ENCODE assay signal across 17 mouse cellular contexts in genomic region chr1:164888563-164888962, GRCm38 (mm10). TPM values are rescaled to one million over a fixed set of nuclear protein-coding genes. Genes with fewer than 3 reads are reported as not detected.
"Had no signal": no experiment of that assay in that cellular context is flagged by ENCODE, and none has a peak within 500 bp of the region (broad histone marks: within the 10 kb centered on the region; RNA-seq: fewer than 3 reads in every experiment).

No protein-coding gene starts in this region.

- H3K9me3 ChIP-seq: kidney, embryonic 15.5 days; limb, embryonic 10.5 days; liver, embryonic 12.5 days; midbrain, embryonic 10.5 days; neural tube, embryonic 13.5 days had no signal

- H3K27ac ChIP-seq: kidney, embryonic 15.5 days; limb, embryonic 10.5 days; liver, embryonic 12.5 days; midbrain, embryonic 10.5 days; neural tube, embryonic 13.5 days had no signal

- H3K4me1 ChIP-seq: kidney, embryonic 15.5 days; limb, embryonic 10.5 days; liver, embryonic 12.5 days; midbrain, embryonic 10.5 days; neural tube, embryonic 13.5 days had no signal

- H3K9ac ChIP-seq: kidney, embryonic 15.5 days; liver, embryonic 12.5 days; lung, embryonic 14.5 days; neural tube, embryonic 13.5 days had no signal

- H3K4me2 ChIP-seq: kidney, embryonic 15.5 days; liver, embryonic 12.5 days; lung, embryonic 14.5 days; neural tube, embryonic 13.5 days had no signal

- DNase-seq: kidney, postnatal 14 days; lung, embryonic 14.5 days; lung, postnatal 10 days; lung, postnatal 4 days; midbrain, embryonic 14.5 days; right cerebral cortex, postnatal 14 days had no signal

- ATAC-seq: liver, embryonic 12.5 days had no signal

- H3K27me3 ChIP-seq: kidney, embryonic 15.5 days; liver, embryonic 12.5 days; neural tube, embryonic 13.5 days had no signal

- H3K4me3 ChIP-seq: kidney, embryonic 15.5 days; limb, embryonic 10.5 days; liver, embryonic 12.5 days; midbrain, embryonic 10.5 days; neural tube, embryonic 13.5 days had no signal

- H3K36me3 ChIP-seq: kidney, embryonic 15.5 days; limb, embryonic 10.5 days; liver, embryonic 12.5 days; midbrain, embryonic 10.5 days; neural tube, embryonic 13.5 days had no signal

RNA-seq across cellular contexts. Expression of gene Xcl1, which starts 46.8 kb away (rescaled TPM):
- total RNA-seq: layer of hippocampus, postnatal 14 days; left cerebral cortex, adult 18-20 months; left cerebral cortex, postnatal 14 days had no signal
- polyA plus RNA-seq: kidney, embryonic 15.5 days; limb, embryonic 10.5 days; limb, embryonic 14.5 days; liver, embryonic 12.5 days; liver, embryonic 16.5 days; lung, embryonic 14.5 days; midbrain, embryonic 10.5 days; midbrain, embryonic 14.5 days; neural tube, embryonic 13.5 days; stomach, embryonic 16.5 days had no signal
